Mouse (Mus musculus) G1E (cell line): Measurements from ENCODE around the gene Pced1a.

ENCODE experiments used
- CTCF ChIP-seq: IDR thresholded peaks from 2 replicates; pipeline ENCODE4 v1.5.1; 2012; ENCODE audit warnings: low read depth, low read length, inconsistent platforms, mixed read lengths
- TAL1 ChIP-seq: conservative IDR thresholded peaks from 2 replicates; pipeline ENCODE4 v1.6.1; 2012; ENCODE audit warnings: low read depth, low read length, inconsistent platforms, mixed read lengths

DNA sequence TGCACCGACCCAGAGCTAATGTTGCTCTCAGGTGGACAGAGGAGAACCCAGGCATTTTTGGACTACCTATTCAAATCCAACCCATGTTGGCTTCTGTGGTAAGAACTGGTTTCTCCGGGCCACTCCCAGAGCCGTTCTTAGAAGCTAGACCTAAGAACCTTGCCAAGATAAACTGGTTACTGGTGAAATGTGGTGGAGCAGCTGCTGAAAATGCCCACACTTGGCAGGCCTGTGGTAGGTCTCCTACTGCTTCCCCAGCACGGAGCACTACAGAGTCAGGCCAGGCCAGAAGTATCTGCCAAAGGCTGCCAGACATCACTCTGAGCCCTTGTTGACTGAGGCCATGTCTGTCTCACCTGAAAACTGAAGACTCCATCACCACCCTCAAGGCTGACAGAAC is 49.5 kb downstream of the Pced1a start:
- TF ChIP-seq CTCF (no peak), TAL1 (no peak)
